Mouse (Mus musculus) megakaryocyte, embryonic 14.5 days (primary cell): ENCODE data around the gene Dgke.

ENCODE experiments used
- FLI1 ChIP-seq: IDR thresholded peaks from 2 replicates; pipeline ENCODE4 v1.6.1; 2012; ENCODE audit warnings: low read length, inconsistent platforms, mixed read lengths
- GATA1 ChIP-seq: IDR thresholded peaks from 3 replicates; pipeline ENCODE4 v1.6.1; 2012; ENCODE audit warnings: mixed read lengths, low read length, inconsistent platforms, borderline replicate concordance

- no peak for TF ChIP-seq GATA1
- TF ChIP-seq FLI1, result no peak
Measured at GRCm38 (mm10) chr11:89100403-89100802, 33.8 kb upstream of the Dgke start.
